Comparison of ENCODE assay signal across 9 mouse cellular contexts in the genomic region with DNA sequence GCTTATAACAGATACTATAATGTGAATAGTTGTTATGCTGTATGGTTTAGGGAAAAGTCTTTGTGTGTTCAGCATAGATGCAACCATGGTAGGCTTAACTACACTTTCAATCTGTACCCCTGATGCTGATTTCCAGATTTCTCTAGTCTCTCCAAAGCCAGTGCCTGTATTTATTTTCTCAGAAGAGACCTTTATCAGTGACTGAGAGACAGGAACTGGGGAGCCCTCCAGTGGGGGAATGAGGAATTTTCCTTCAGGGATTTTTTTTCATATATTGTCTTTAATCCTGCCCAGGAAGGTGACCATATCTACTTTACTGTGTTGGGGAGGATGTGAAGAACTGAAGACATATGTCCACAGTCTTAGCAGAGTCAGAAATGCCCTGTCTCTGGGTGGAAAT. TPM values are rescaled to one million over a fixed set of nuclear protein-coding genes. Genes with fewer than 3 reads are reported as not detected.
DNase-seq lines count a peak whose midpoint lies in the region; ATAC-seq and TF ChIP-seq lines count a peak whose summit lies in the region.
"Had no signal": no experiment of that assay in that cellular context is flagged by ENCODE, and none has a peak within 500 bp of the region (broad histone marks: within the 10 kb centered on the region; RNA-seq: fewer than 3 reads in every experiment).

No protein-coding gene starts in this region.

- CTCF ChIA-PET in Patski (lab: Charles Lee), result no interaction called here

- in situ Hi-C loops in Patski (cut with MboI; ENCODE audit: low pct_unique_long_range_greater_than_20kb), result no loop called here

- peak; percentile 57 for TF ChIP-seq CTCF in Patski (IDR thresholded peaks at IDR 0.05)

- no peak for ATAC-seq in Patski

- peaks cover 7% of the 10 kb centered on the region for H3K27me3 ChIP-seq in Patski

- peak; percentile 61 to 76 for DNase-seq in left cerebral cortex, adult 18-20 months (ENCODE audit: low spot score in 2 of 2)
- no peak for DNase-seq in left cerebral cortex, adult 8-10 months (ENCODE audit: low spot score in 2 of 2)
- DNase-seq in Patski (ENCODE audit: low read depth, low spot score), result no peak
- peak; percentile 51 to 78 for DNase-seq in cerebellum, postnatal 25 days
- peak; percentile 33 to 34 for DNase-seq in kidney, postnatal 4 days
- DNase-seq in retina, postnatal 7 days (ENCODE audit: low read depth, low spot score), result peak; percentile 25
- no peak for DNase-seq in urinary bladder, postnatal 25 days (ENCODE audit: low spot score)

- POLR2A ChIA-PET in Patski (lab: Charles Lee), result no interaction called here

RNA-seq across cellular contexts. Expression of a gene that starts 12.4 kb away (rescaled TPM):
- 100 to 1,000 TPM; 169 to 185 TPM for total RNA-seq in left cerebral cortex, adult 18-20 months (2021)
- 100 to 1,000 TPM; 166 to 203 (median 173) TPM for total RNA-seq in left cerebral cortex, adult 8-10 months (2022)
- not detected for polyA plus RNA-seq in Patski (2021)
- polyA plus RNA-seq: limb, embryonic 11.5 days had no signal

RNA-seq across cellular contexts. Expression of a gene that starts 26.3 kb away (rescaled TPM):
- total RNA-seq in left cerebral cortex, adult 18-20 months (2021), result 100 to 1,000 TPM; 480 to 486 TPM
- 100 to 1,000 TPM; 411 to 436 (median 423) TPM for total RNA-seq in left cerebral cortex, adult 8-10 months (2022)
- 0.33 TPM for polyA plus RNA-seq in Patski (2021)

RNA-seq across cellular contexts. Expression of a gene that starts 27.2 kb away (rescaled TPM):
- total RNA-seq in left cerebral cortex, adult 18-20 months (2021), result 10 to 100 TPM; 56.5 to 57.4 TPM
- total RNA-seq in left cerebral cortex, adult 8-10 months (2022), result 10 to 100 TPM; 56.5 to 63.2 (median 59.7) TPM
- 151 TPM for polyA plus RNA-seq in Patski (2021)

RNA-seq across cellular contexts. Expression of a gene that starts 54.4 kb away (rescaled TPM):
- total RNA-seq in left cerebral cortex, adult 18-20 months (2021), result 100 to 1,000 TPM; 107 to 116 TPM
- 100 to 1,000 TPM in 3 of 4 experiments, 10 to 100 TPM in 1; 98.9 to 111 (median 108) TPM for total RNA-seq in left cerebral cortex, adult 8-10 months (2022)
- polyA plus RNA-seq in Patski (2021), result 54.1 TPM

RNA-seq across cellular contexts. Expression of a gene that starts 58.7 kb away (rescaled TPM):
- total RNA-seq in left cerebral cortex, adult 18-20 months (2021), result not detected
- not detected for total RNA-seq in left cerebral cortex, adult 8-10 months (2022)
- polyA plus RNA-seq in Patski (2021), result 0.15 TPM
- polyA plus RNA-seq: limb, embryonic 11.5 days; small intestine, adult 2 months had no signal

Comparison
In these comparisons a context has a peak if more than half of its experiments do, and no peak if none do; other contexts are left out.
1. DNase-seq: peak in left cerebral cortex, adult 18-20 months (2 of 2), cerebellum, postnatal 25 days (2 of 2), kidney, postnatal 4 days (2 of 2) and retina, postnatal 7 days (single experiment); none in left cerebral cortex, adult 8-10 months (0 of 2), Patski (single experiment) and urinary bladder, postnatal 25 days (single experiment).